Mouse (Mus musculus) liver, embryonic 14.5 days (tissue): ENCODE measurements at regions not wholly inside any gene's neighbourhood (a gene's known extent, or its start where the extent isn't known, plus 50 kb on each side); places are given as distances from the start of the nearest gene placed in this dataset.

ENCODE experiments used
- ATAC-seq: fragments of 200-750 bp; cut with Nextera tagmentation; 2 replicates; pipeline ENCODE4 v1.8.0; 2017; ENCODE audit warnings: moderate number of reproducible peaks, mild to moderate bottlenecking, moderate library complexity; ENCODE audit not compliant: insufficient read depth
- DNase-seq, 3 experiments: peaks; one replicate each; pipeline ENCODE4 v3.0.0-alpha.2; 2012 to 2013; ENCODE audit warnings: low read depth in 3 of 3, low spot score in 3 of 3
- H3K27ac ChIP-seq: fragments of 300-500 bp; sonication (generic); 2 replicates; pipeline ENCODE4 v1.5.1; 2014; ENCODE audit warnings: moderate library complexity, mild to moderate bottlenecking, control low read depth, inconsistent platforms
- H3K27me3 ChIP-seq: fragments of 300-500 bp; sonication (generic); 2 replicates; pipeline ENCODE4 v1.6.1; 2014; ENCODE audit warnings: mild to moderate bottlenecking, low read length, moderate library complexity; ENCODE audit not compliant: control insufficient read depth, insufficient read depth
- H3K36me3 ChIP-seq: fragments of 300-500 bp; sonication (generic); replicated peaks from 2 replicates; pipeline ENCODE4 v1.6.1; 2014; ENCODE audit warnings: low read depth; ENCODE audit not compliant: control insufficient read depth, insufficient read depth
- H3K4me1 ChIP-seq, 2 experiments: fragments of 200-500 bp in 1 of 2; fragments of 300-500 bp in 1 of 2; sonication (generic) in 1 of 2; replicated peaks; 2 replicates each; pipeline ENCODE4 v1.6.1; 2012 to 2014; ENCODE audit warnings: antibody characterized with exemption in 1 of 2, inconsistent platforms in 1 of 2, low read length in 1 of 2; ENCODE audit not compliant: control insufficient read depth in 2 of 2, insufficient read depth in 2 of 2
- H3K4me2 ChIP-seq: fragments of 300-500 bp; sonication (generic); 2 replicates; pipeline ENCODE4 v1.6.1; 2014; ENCODE audit warnings: low read depth, mild to moderate bottlenecking, control low read depth, moderate library complexity
- H3K4me3 ChIP-seq, 2 experiments: fragments of 200-500 bp in 1 of 2; fragments of 300-500 bp in 1 of 2; sonication (generic) in 1 of 2; 2 replicates each; pipeline ENCODE4 v1.5.1; 2012 to 2014; ENCODE audit warnings: low read depth in 2 of 2, low read length in 2 of 2, mild to moderate bottlenecking in 2 of 2, control low read depth in 1 of 2, inconsistent platforms in 1 of 2, moderate library complexity in 1 of 2; ENCODE audit not compliant: insufficient read depth in 1 of 2
- H3K9ac ChIP-seq: fragments of 300-500 bp; sonication (generic); replicated peaks from 2 replicates; pipeline ENCODE4 v1.6.1; 2014; ENCODE audit warnings: mild to moderate bottlenecking, control low read depth, moderate library complexity
- H3K9me3 ChIP-seq: fragments of 300-500 bp; sonication (generic); 2 replicates; pipeline ENCODE4 v1.6.1; 2016; ENCODE audit warnings: low read length, mixed read lengths; ENCODE audit not compliant: control insufficient read depth
- CTCF ChIP-seq: IDR thresholded peaks from 2 replicates; pipeline ENCODE4 v1.5.1; 2016; ENCODE audit warnings: antibody characterized with exemption, low read depth, control low read depth
- EP300 ChIP-seq: IDR thresholded peaks from 2 replicates; pipeline ENCODE4 v1.6.1; 2016; ENCODE audit warnings: antibody characterized with exemption, low read depth
- WGBS: fragments of 180-500 bp; shearing (Covaris S2); extraction: QIAGEN DNeasy Blood & Tissue Kit; methylation state at CpG from one replicate; pipeline ENCODE4 v1.1.7; 2014; ENCODE audit not compliant: insufficient replicate concordance; 5-methylcytosine and 5-hydroxymethylcytosine counted together

GRCm38 (mm10) chr15:88507886-88508285, 92.2 kb upstream of the Zdhhc25 start:
- WGBS, result 42% methylated on average over 2 of the region's 2 CpGs
- no peak overlapping the region for H3K27ac ChIP-seq
- H3K4me1 ChIP-seq, result no peaks in the 10 kb centered on the region
- H3K4me3 ChIP-seq, result no peak overlapping the region
- H3K9me3 ChIP-seq, result no peaks in the 10 kb centered on the region
- H3K4me2 ChIP-seq, result no peak overlapping the region
- ATAC-seq (no peak), DNase-seq (no peak)
- H3K9ac ChIP-seq, result no peak overlapping the region
- H3K36me3 ChIP-seq, result no peaks in the 10 kb centered on the region
- no peaks in the 10 kb centered on the region for H3K27me3 ChIP-seq
- TF ChIP-seq EP300, result no peak

DNA sequence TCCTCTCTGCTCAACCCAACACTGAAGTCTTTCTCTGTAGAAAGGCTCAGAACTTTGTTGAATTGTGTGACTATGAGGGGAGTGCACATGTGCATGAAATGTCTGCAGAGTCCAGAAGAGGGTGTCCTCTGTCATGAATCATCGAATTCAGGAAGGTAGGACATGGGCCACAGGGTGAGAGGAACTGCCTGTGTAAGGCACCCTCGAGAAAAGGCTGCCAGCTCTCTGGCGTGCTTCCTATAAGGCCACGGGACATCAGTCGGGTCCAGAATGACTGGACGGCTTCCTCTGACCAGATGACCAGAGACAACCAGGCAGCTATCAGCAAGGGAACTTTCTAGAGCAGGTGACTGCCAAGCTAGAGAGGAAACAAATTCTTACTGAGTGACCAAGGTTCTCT, 91.1 kb upstream of the Zdhhc25 start:
- Histone ChIP-seq H3K27ac (no peak overlapping the region), H3K36me3 (no peaks in the 10 kb centered on the region), H3K4me1 (no peaks in the 10 kb centered on the region), H3K9ac (no peak overlapping the region), H3K27me3 (no peaks in the 10 kb centered on the region), H3K9me3 (no peaks in the 10 kb centered on the region), H3K4me2 (no peak overlapping the region), H3K4me3 (no peak overlapping the region)
- TF ChIP-seq EP300 (no peak), CTCF (no peak)
- ATAC-seq (no peak), DNase-seq (no peak)
- 48% methylated on average over 6 of the region's 6 CpGs for WGBS

DNA sequence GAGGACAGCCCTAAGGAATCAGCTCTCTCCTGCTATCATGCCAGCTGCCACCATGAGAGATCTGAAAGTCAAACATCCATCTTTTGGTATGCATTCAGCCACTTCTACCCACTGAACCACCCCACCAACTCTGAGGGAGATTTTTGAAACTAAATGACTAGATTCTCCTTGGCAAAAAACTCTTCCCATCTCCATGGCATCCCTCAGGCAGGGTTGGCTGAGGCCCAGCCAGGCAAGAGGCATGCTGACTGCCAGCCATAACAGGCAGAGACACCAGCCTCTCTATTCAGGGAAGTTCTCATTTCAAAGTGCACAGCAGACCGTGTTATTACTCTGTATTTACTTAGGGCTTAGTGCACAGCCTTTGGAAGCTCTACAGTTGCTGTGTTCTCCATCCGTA, 90.5 kb upstream of the Zdhhc25 start:
- H3K4me3 ChIP-seq, result no peak overlapping the region
- no peak overlapping the region for H3K4me2 ChIP-seq
- H3K4me1 ChIP-seq, result no peaks in the 10 kb centered on the region
- 43% methylated on average over 2 of the region's 2 CpGs for WGBS
- DNase-seq, result no peak
- no peak for TF ChIP-seq CTCF
- TF ChIP-seq EP300, result no peak
- ATAC-seq, result no peak
- no peaks in the 10 kb centered on the region for H3K9me3 ChIP-seq
- no peaks in the 10 kb centered on the region for H3K36me3 ChIP-seq
- no peak overlapping the region for H3K27ac ChIP-seq
- no peak overlapping the region for H3K9ac ChIP-seq
- H3K27me3 ChIP-seq, result no peaks in the 10 kb centered on the region

GRCm38 (mm10) chr15:88514091-88514490, 86.0 kb upstream of the Zdhhc25 start:
- ATAC-seq (no peak), DNase-seq (no peak)
- 75% methylated on average over 5 of the region's 5 CpGs for WGBS
- Histone ChIP-seq H3K27me3 (no peaks in the 10 kb centered on the region), H3K9me3 (no peaks in the 10 kb centered on the region), H3K4me3 (no peak overlapping the region), H3K27ac (no peak overlapping the region), H3K36me3 (no peaks in the 10 kb centered on the region), H3K9ac (no peak overlapping the region), H3K4me1 (no peaks in the 10 kb centered on the region), H3K4me2 (no peak overlapping the region)
- TF ChIP-seq EP300 (no peak), CTCF (no peak)

DNA sequence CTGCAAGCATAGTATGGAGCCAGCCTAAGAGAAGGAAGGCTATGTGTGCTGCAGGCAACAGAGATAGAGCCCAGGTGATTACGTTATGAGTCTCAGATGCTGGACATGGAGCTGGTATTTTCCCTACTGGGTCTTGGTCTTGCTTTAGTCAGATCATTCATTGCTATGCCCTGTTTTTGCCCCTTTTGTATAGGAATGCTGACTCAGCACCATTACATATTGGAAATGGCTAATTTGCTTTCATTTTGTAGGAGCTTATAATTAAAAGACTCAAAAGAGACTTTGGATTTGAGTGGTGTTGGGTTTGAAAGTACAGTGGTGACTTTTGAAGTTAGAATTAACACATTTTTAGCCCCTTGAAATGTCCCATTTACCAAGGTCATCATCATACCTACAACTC, 68.9 kb upstream of the Zdhhc25 start:
- Histone ChIP-seq H3K4me2 (no peak overlapping the region), H3K36me3 (no peaks in the 10 kb centered on the region), H3K9me3 (no peaks in the 10 kb centered on the region), H3K4me1 (no peaks in the 10 kb centered on the region), H3K27me3 (no peaks in the 10 kb centered on the region), H3K27ac (no peak overlapping the region), H3K9ac (no peak overlapping the region), H3K4me3 (no peak overlapping the region)
- DNase-seq (no peak), ATAC-seq (no peak)
- no peak for TF ChIP-seq EP300
- no peak for TF ChIP-seq CTCF
- 71% methylated on average over 1 of the region's 1 CpGs for WGBS

- ATAC-seq (no peak), DNase-seq (no peak)
- WGBS, result 82% methylated on average over 5 of the region's 5 CpGs
- H3K9ac ChIP-seq, result no peak overlapping the region
- H3K4me1 ChIP-seq, result no peaks in the 10 kb centered on the region
- TF ChIP-seq EP300 (no peak), CTCF (no peak)
- no peak overlapping the region for H3K4me2 ChIP-seq
- no peak overlapping the region for H3K4me3 ChIP-seq
- H3K36me3 ChIP-seq, result no peaks in the 10 kb centered on the region
- no peak overlapping the region for H3K27ac ChIP-seq
- no peaks in the 10 kb centered on the region for H3K27me3 ChIP-seq
- no peaks in the 10 kb centered on the region for H3K9me3 ChIP-seq
Observed at GRCm38 (mm10) chr15:88532008-88532407, 68.1 kb upstream of the Zdhhc25 start.
